Mouse (Mus musculus) E14TG2a.4 (cell line): ENCODE data around the gene Klrc3.
"Not testable (repeated sequence)": the region's sequence is repeated elsewhere in the genome, so short reads cannot be mapped to it uniquely, and the experiment has no call there.

ENCODE experiments used
- H3K27me3 ChIP-seq: 2 replicates; pipeline ENCODE4 v1.6.1; 2014; ENCODE audit warnings: low read length, control low read depth; ENCODE audit not compliant: insufficient read depth
- H3K36me3 ChIP-seq: 2 replicates; pipeline ENCODE4 v1.6.1; 2014; ENCODE audit warnings: low read length, control low read depth; ENCODE audit not compliant: insufficient read depth
- H3K4me1 ChIP-seq: replicated peaks from 2 replicates; pipeline ENCODE4 v1.6.1; 2014; ENCODE audit warnings: low read depth, low read length, control low read depth
- H3K4me3 ChIP-seq: replicated peaks from 2 replicates; pipeline ENCODE4 v1.5.1; 2014; ENCODE audit warnings: mild to moderate bottlenecking, low read length
- H3K9me3 ChIP-seq: 2 replicates; pipeline ENCODE4 v1.6.1; 2014; ENCODE audit warnings: low read length, control low read depth
- CTCF ChIP-seq: conservative IDR thresholded peaks from 2 replicates; pipeline ENCODE4 v1.5.1; 2014; ENCODE audit warnings: low read length
- NANOG ChIP-seq: IDR thresholded peaks from 2 replicates; pipeline ENCODE4 v1.6.1; 2014; ENCODE audit warnings: borderline replicate concordance, low read length, mixed read lengths
- POU5F1 ChIP-seq: IDR thresholded peaks from 2 replicates; pipeline ENCODE4 v1.6.1; 2014; ENCODE audit warnings: low read length, borderline replicate concordance

The Klrc3 gene

GRCm38 (mm10) chr6:129643237-129643636 is at the start of gene Klrc3:
Gene Klrc3 (minus strand): TSS chr6:129643337.
- H3K36me3 ChIP-seq, H3K4me3 ChIP-seq, H3K4me1 ChIP-seq, H3K27me3 ChIP-seq, H3K9me3 ChIP-seq: not testable (repeated sequence)

- H3K4me1 ChIP-seq, H3K36me3 ChIP-seq, H3K27me3 ChIP-seq, H3K4me3 ChIP-seq, H3K9me3 ChIP-seq: not testable (repeated sequence)
These were observed 48.3 kb upstream of the Klrc3 start for GRCm38 (mm10) chr6:129691436-129691835.

GRCm38 (mm10) chr6:129680379-129680778 is 37.2 kb upstream of the Klrc3 start:
- no peaks in the 10 kb centered on the region for H3K4me1 ChIP-seq
- H3K4me3 ChIP-seq = no peak overlapping the region
- TF ChIP-seq CTCF = no peak
- TF ChIP-seq POU5F1 = no peak
- TF ChIP-seq NANOG = no peak
- no peaks in the 10 kb centered on the region for H3K36me3 ChIP-seq
- H3K9me3 ChIP-seq = no peaks in the 10 kb centered on the region
- H3K27me3 ChIP-seq = no peaks in the 10 kb centered on the region

GRCm38 (mm10) chr6:129678873-129679272 is 35.7 kb upstream of the Klrc3 start, which contains the start of gene Klrc1:
Gene Klrc1 (minus strand): TSS chr6:129678973.
- H3K27me3 ChIP-seq = no peaks in the 10 kb centered on the region
- H3K9me3 ChIP-seq = no peaks in the 10 kb centered on the region
- H3K4me3 ChIP-seq = no peak within 1 kb of the TSS
- TF ChIP-seq CTCF (no peak), NANOG (no peak), POU5F1 (no peak)
- H3K36me3 ChIP-seq = no peaks in the 10 kb centered on the region
- H3K4me1 ChIP-seq = no peaks in the 10 kb centered on the region

- H3K36me3 ChIP-seq, H3K27me3 ChIP-seq, H3K4me3 ChIP-seq: not testable (repeated sequence)
These were observed 18.2 kb upstream of the Klrc3 start for GRCm38 (mm10) chr6:129661301-129661700.

GRCm38 (mm10) chr6:129660589-129660988 is 17.5 kb upstream of the Klrc3 start, which contains the start of gene Klrc2:
Gene Klrc2 (minus strand): TSS chr6:129660689.
- H3K36me3 ChIP-seq, H3K27me3 ChIP-seq, H3K9me3 ChIP-seq, H3K4me1 ChIP-seq, H3K4me3 ChIP-seq: not testable (repeated sequence)

More at GRCm38 (mm10) chr6:129661301-129661700, 18.2 kb upstream of the Klrc3 start:
- H3K4me1 ChIP-seq, H3K9me3 ChIP-seq: not testable (repeated sequence)

- H3K9me3 ChIP-seq, H3K4me1 ChIP-seq, H3K36me3 ChIP-seq, H3K27me3 ChIP-seq, H3K4me3 ChIP-seq: not testable (repeated sequence)
These were observed 917 bp upstream of the Klrc3 start for GRCm38 (mm10) chr6:129644054-129644453.

GRCm38 (mm10) chr6:129631046-129631445 is 12.1 kb downstream of the Klrc3 start:
- H3K4me1 ChIP-seq, H3K4me3 ChIP-seq, H3K9me3 ChIP-seq, H3K36me3 ChIP-seq, H3K27me3 ChIP-seq: not testable (repeated sequence)

GRCm38 (mm10) chr6:129623735-129624134 is 19.4 kb downstream of the Klrc3 start, which contains the start of gene Klrk1:
Gene Klrk1 (minus strand): TSS chr6:129623864.
- Histone ChIP-seq H3K4me1 (no peaks in the 10 kb centered on the region), H3K4me3 (no peak within 1 kb of the TSS), H3K27me3 (no peaks in the 10 kb centered on the region), H3K9me3 (no peaks in the 10 kb centered on the region), H3K36me3 (no peaks in the 10 kb centered on the region)
- no peak for TF ChIP-seq NANOG
- TF ChIP-seq POU5F1 = no peak
- no peak for TF ChIP-seq CTCF

GRCm38 (mm10) chr6:129608372-129608771 is 34.8 kb downstream of the Klrc3 start:
- Histone ChIP-seq H3K9me3 (no peaks in the 10 kb centered on the region), H3K27me3 (no peaks in the 10 kb centered on the region), H3K4me1 (no peaks in the 10 kb centered on the region), H3K36me3 (no peaks in the 10 kb centered on the region), H3K4me3 (no peak overlapping the region)
- no peak for TF ChIP-seq NANOG
- no peak for TF ChIP-seq CTCF
- no peak for TF ChIP-seq POU5F1
